Mouse (Mus musculus): Measurements from ENCODE around the gene Prdm16.

The Prdm16 gene

GRCm38 (mm10) chr4:154517991-154518390 lies 118.7 kb downstream of the Prdm16 start:
- no peak for DNase-seq (ENCODE audit: low spot score in 2 of 2)

GRCm38 (mm10) chr4:154516470-154516869 lies 120.2 kb downstream of the Prdm16 start:
- no peak for DNase-seq (ENCODE audit: low spot score in 2 of 2)

GRCm38 (mm10) chr4:154513664-154514063 lies 123.0 kb downstream of the Prdm16 start:
- DNase-seq (ENCODE audit: low spot score in 2 of 2): no peak

- no peak for DNase-seq (ENCODE audit: low spot score in 2 of 2)
These were observed 124.1 kb downstream of the Prdm16 start for GRCm38 (mm10) chr4:154512518-154513090.

- no peak for DNase-seq (ENCODE audit: low spot score in 2 of 2)
These were observed 124.9 kb downstream of the Prdm16 start for GRCm38 (mm10) chr4:154511767-154512166.

GRCm38 (mm10) chr4:154506774-154507435 lies 129.8 kb downstream of the Prdm16 start:
- DNase-seq (ENCODE audit: low spot score in 2 of 2): no peak

- DNase-seq (ENCODE audit: low spot score in 2 of 2): no peak
These were observed 131.4 kb downstream of the Prdm16 start for GRCm38 (mm10) chr4:154505313-154505712.

- DNase-seq (ENCODE audit: low spot score in 2 of 2): no peak
These were observed 133.3 kb downstream of the Prdm16 start for GRCm38 (mm10) chr4:154503260-154503829.

- DNase-seq (ENCODE audit: low spot score in 2 of 2): no peak
These were observed 134.2 kb downstream of the Prdm16 start for GRCm38 (mm10) chr4:154502403-154503000.

- no peak for DNase-seq (ENCODE audit: low spot score in 2 of 2)
These were observed 136.0 kb downstream of the Prdm16 start for GRCm38 (mm10) chr4:154500695-154501094.

GRCm38 (mm10) chr4:154499701-154500523 lies 136.8 kb downstream of the Prdm16 start:
- peak in 1 of 2 experiments; percentile 46 for DNase-seq (ENCODE audit: low spot score in 2 of 2)

GRCm38 (mm10) chr4:154497423-154498175 lies 139.1 kb downstream of the Prdm16 start:
- DNase-seq (ENCODE audit: low spot score in 2 of 2): no peak

- DNase-seq (ENCODE audit: low spot score in 2 of 2): peak; percentile 81 to 89
These were observed 139.7 kb downstream of the Prdm16 start for GRCm38 (mm10) chr4:154496991-154497390.

GRCm38 (mm10) chr4:154496522-154496921 lies 140.2 kb downstream of the Prdm16 start:
- DNase-seq (ENCODE audit: low spot score in 2 of 2): no peak

GRCm38 (mm10) chr4:154493996-154494395 lies 142.7 kb downstream of the Prdm16 start:
- no peak for DNase-seq (ENCODE audit: low spot score in 2 of 2)

- no peak for DNase-seq (ENCODE audit: low spot score in 2 of 2)
These were observed 144.0 kb downstream of the Prdm16 start for GRCm38 (mm10) chr4:154492714-154493121.

GRCm38 (mm10) chr4:154492268-154492667 lies 144.4 kb downstream of the Prdm16 start:
- no peak for DNase-seq (ENCODE audit: low spot score in 2 of 2)

GRCm38 (mm10) chr4:154488031-154488430 lies 148.6 kb downstream of the Prdm16 start:
- DNase-seq (ENCODE audit: low spot score in 2 of 2): no peak

GRCm38 (mm10) chr4:154482695-154483094 lies 154.0 kb downstream of the Prdm16 start:
- DNase-seq (ENCODE audit: low spot score in 2 of 2): no peak

- no peak for DNase-seq (ENCODE audit: low spot score in 2 of 2)
These were observed 154.7 kb downstream of the Prdm16 start for GRCm38 (mm10) chr4:154481771-154482637.
